Mouse (Mus musculus): Measurements from ENCODE around the gene Loxl4. TPM values are rescaled to one million over a fixed set of nuclear protein-coding genes. Genes with fewer than 3 reads are reported as not detected.

Loxl4 gene
- total RNA-seq, 2 experiments from 2014 or later: 2.2 to 4.8 TPM

- no peak for DNase-seq
Observed at GRCm38 (mm10) chr19:42566283-42567019, 46.2 kb downstream of the Loxl4 start.

GRCm38 (mm10) chr19:42563726-42564270 lies 48.8 kb downstream of the Loxl4 start:
- no peak for DNase-seq

GRCm38 (mm10) chr19:42562981-42563380 lies 49.6 kb downstream of the Loxl4 start:
- no peak for DNase-seq

DNA sequence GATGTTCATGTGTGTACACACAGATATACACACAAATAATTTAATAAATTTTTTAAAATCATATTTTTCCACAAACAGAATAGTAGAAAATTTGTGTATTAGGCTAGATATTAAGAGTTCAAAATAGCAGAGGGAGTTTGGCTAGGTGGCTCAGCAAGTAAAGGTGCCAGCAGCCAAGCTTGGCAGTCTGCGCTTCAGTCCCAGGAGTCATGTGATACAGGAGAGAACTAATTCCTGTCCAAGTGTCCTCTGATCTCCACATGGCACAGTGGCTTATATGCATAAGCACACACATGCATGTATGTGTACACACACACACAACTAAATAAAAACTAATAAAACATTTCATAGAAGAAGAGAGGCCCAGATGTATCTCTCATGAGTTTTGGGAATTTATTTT lies 50.6 kb downstream of the Loxl4 start:
- no peak for DNase-seq

DNA sequence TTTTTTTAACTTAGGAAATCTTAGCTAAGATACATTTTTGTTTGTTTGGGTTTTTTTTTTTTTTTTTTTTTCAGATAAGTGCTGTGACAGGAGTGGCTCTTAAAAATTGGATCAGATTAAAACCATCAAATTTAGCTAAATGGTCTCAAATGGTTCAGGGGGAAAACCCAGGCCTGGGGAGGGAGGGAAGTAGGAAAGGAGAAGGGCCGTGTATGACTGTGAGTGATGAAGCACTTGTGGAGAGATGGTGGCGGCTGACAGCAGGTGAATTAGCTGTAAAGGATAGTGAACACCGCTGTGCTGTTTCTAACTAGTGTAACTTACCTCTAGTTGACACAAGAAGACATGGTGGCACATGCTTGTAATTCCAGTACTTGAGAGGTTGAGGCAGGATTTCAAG lies 53.9 kb downstream of the Loxl4 start:
- DNase-seq: no peak

Other genes with a start within 250 kb of the Loxl4 start
- gene Crtac1, start 181.0 kb downstream of the Loxl4 start, total RNA-seq (2021): under 1 TPM; 0.26 to 0.29 TPM
- 10 to 100 TPM; 12.3 to 13.7 TPM for gene R3hcc1l, start 94.1 kb downstream of the Loxl4 start, total RNA-seq (2021)
- 1 to 10 TPM; 3.1 to 5.0 TPM for gene Pyroxd2, start 140.0 kb upstream of the Loxl4 start, total RNA-seq (2021)
- 1 to 10 TPM; 2.8 to 4.4 TPM for gene Hps1, start 167.2 kb upstream of the Loxl4 start, total RNA-seq (2021)